Mouse (Mus musculus) testis, adult 2 months (tissue): ENCODE data around the gene Zkscan17.

Experiments used
- CTCF ChIP-seq: fragments of 200-500 bp; IDR thresholded peaks from 2 replicates; pipeline ENCODE4 v1.5.1; 2012; ENCODE audit warnings: low read depth, mild to moderate bottlenecking, inconsistent platforms, low read length, moderate library complexity; ENCODE audit not compliant: control insufficient read depth, insufficient read depth, insufficient replicate concordance
- POLR2A ChIP-seq: fragments of 200-500 bp; IDR thresholded peaks from 2 replicates; pipeline ENCODE4 v1.6.1; 2012; ENCODE audit warnings: low read depth, mild to moderate bottlenecking, inconsistent platforms, low read length, moderate library complexity; ENCODE audit not compliant: control insufficient read depth

GRCm38 (mm10) chr11:59485641-59486040 lies 40.9 kb downstream of the Zkscan17 start:
- no peak for TF ChIP-seq POLR2A
- no peak for TF ChIP-seq CTCF
